Mouse (Mus musculus) limb, embryonic 14.5 days (tissue): Measurements from ENCODE around the gene Olfr187. TPM values are rescaled to one million over a fixed set of nuclear protein-coding genes. Genes with fewer than 3 reads are reported as not detected.

Experiments
- ATAC-seq: fragments of 200-750 bp; cut with Nextera tagmentation; 2 replicates; pipeline ENCODE4 v1.8.0; 2017; ENCODE audit warnings: low read depth, moderate number of reproducible peaks, moderate TSS enrichment; ENCODE audit not compliant: low FRiP score
- DNase-seq: peaks from one replicate; pipeline ENCODE4 v3.0.0-alpha.2; 2015; ENCODE audit warnings: low spot score
- H3K27ac ChIP-seq: fragments of 300-500 bp; sonication (generic); replicated peaks from 2 replicates; pipeline ENCODE4 v1.5.1; 2014; ENCODE audit warnings: low read depth, mild to moderate bottlenecking, low read length, moderate library complexity, mixed read lengths
- H3K27me3 ChIP-seq: fragments of 300-500 bp; sonication (generic); 2 replicates; pipeline ENCODE4 v1.6.1; 2014; ENCODE audit warnings: low read length, mixed read lengths; ENCODE audit not compliant: control insufficient read depth, insufficient read depth
- H3K36me3 ChIP-seq: fragments of 300-500 bp; sonication (generic); 2 replicates; pipeline ENCODE4 v1.6.1; 2014; ENCODE audit warnings: mild to moderate bottlenecking, low read length, moderate library complexity, mixed read lengths; ENCODE audit not compliant: control insufficient read depth, insufficient read depth
- H3K4me1 ChIP-seq: fragments of 300-500 bp; sonication (generic); 2 replicates; pipeline ENCODE4 v1.6.1; 2014; ENCODE audit warnings: antibody characterized with exemption, low read length, mixed read lengths; ENCODE audit not compliant: control insufficient read depth, insufficient read depth
- H3K4me2 ChIP-seq: fragments of 300-500 bp; sonication (generic); replicated peaks from 2 replicates; pipeline ENCODE4 v1.6.1; 2014; ENCODE audit warnings: low read depth, mild to moderate bottlenecking, low read length, moderate library complexity; ENCODE audit not compliant: severe bottlenecking
- H3K4me3 ChIP-seq: fragments of 300-500 bp; sonication (generic); replicated peaks from 2 replicates; pipeline ENCODE4 v1.5.1; 2014; ENCODE audit warnings: low read length
- H3K9ac ChIP-seq: fragments of 300-500 bp; sonication (generic); 2 replicates; pipeline ENCODE4 v1.6.1; 2014; ENCODE audit warnings: mild to moderate bottlenecking, low read depth, low read length, moderate library complexity; ENCODE audit not compliant: severe bottlenecking
- H3K9me3 ChIP-seq: fragments of 300-500 bp; sonication (generic); 2 replicates; pipeline ENCODE4 v1.6.1; 2016; ENCODE audit warnings: low read length; ENCODE audit not compliant: control insufficient read depth
- POLR2A ChIP-seq: fragments of 200-500 bp; IDR thresholded peaks from 2 replicates; pipeline ENCODE4 v1.8.0; 2012; ENCODE audit warnings: inconsistent platforms, mild to moderate bottlenecking, moderate library complexity, borderline replicate concordance; ENCODE audit not compliant: insufficient read depth, insufficient read length; ENCODE audit errors: extremely low read depth
- WGBS: fragments of 180-500 bp; shearing (Covaris S2); extraction: QIAGEN DNeasy Blood & Tissue Kit; methylation state at CpG from one replicate; pipeline ENCODE4 v1.1.7; 2014; 5-methylcytosine and 5-hydroxymethylcytosine counted together
- polyA plus RNA-seq, 2 experiments: library from polyadenylated mRNA; depleted of rRNA in 1 of 2; stranded (reverse) in 1 of 2; unstranded in 1 of 2; fragments of >200 nt; fragmentation: Nextera tagmentation in 1 of 2; extraction: Ambion mirVana in 1 of 2; gene quantifications; 2 replicates each; pipeline versions ENCODE4 v1.2.1 to v1.2.3; 2012 to 2014

The Olfr187 gene
- polyA plus RNA-seq, 2 experiments: not detected

- no peak for TF ChIP-seq POLR2A
- 83% methylated on average over 1 of the region's 1 CpGs for WGBS
- no peaks in the 10 kb centered on the region for H3K9me3 ChIP-seq
- no peak overlapping the region for H3K4me2 ChIP-seq
- no peaks in the 10 kb centered on the region for H3K27me3 ChIP-seq
- DNase-seq (no peak), ATAC-seq (no peak)
- H3K4me3 ChIP-seq: no peak overlapping the region
- H3K9ac ChIP-seq: no peak overlapping the region
- no peaks in the 10 kb centered on the region for H3K4me1 ChIP-seq
- H3K27ac ChIP-seq: no peak overlapping the region
- no peaks in the 10 kb centered on the region for H3K36me3 ChIP-seq
Observed at GRCm38 (mm10) chr16:59048860-59049259, 9.3 kb upstream of the Olfr187 start.

- Histone ChIP-seq H3K36me3 (no peaks in the 10 kb centered on the region), H3K9ac (no peak overlapping the region), H3K27ac (no peak overlapping the region), H3K4me2 (no peak overlapping the region), H3K9me3 (no peaks in the 10 kb centered on the region), H3K27me3 (no peaks in the 10 kb centered on the region), H3K4me3 (no peak overlapping the region), H3K4me1 (no peaks in the 10 kb centered on the region)
- no peak for ATAC-seq
- TF ChIP-seq POLR2A: no peak
- DNase-seq: no peak
- 66% methylated on average over 4 of the region's 4 CpGs for WGBS
Observed at GRCm38 (mm10) chr16:59047579-59047978, 8.0 kb upstream of the Olfr187 start.

- no peak for ATAC-seq
- H3K9ac ChIP-seq: no peak overlapping the region
- no peaks in the 10 kb centered on the region for H3K9me3 ChIP-seq
- no peaks in the 10 kb centered on the region for H3K36me3 ChIP-seq
- H3K27ac ChIP-seq: no peak overlapping the region
- TF ChIP-seq POLR2A: no peak
- H3K4me1 ChIP-seq: no peaks in the 10 kb centered on the region
- H3K4me3 ChIP-seq: no peak overlapping the region
- WGBS: 85% methylated on average over 3 of the region's 3 CpGs
- DNase-seq: no peak
- no peaks in the 10 kb centered on the region for H3K27me3 ChIP-seq
- no peak overlapping the region for H3K4me2 ChIP-seq
Observed at GRCm38 (mm10) chr16:59045835-59046234, 6.3 kb upstream of the Olfr187 start.

DNA sequence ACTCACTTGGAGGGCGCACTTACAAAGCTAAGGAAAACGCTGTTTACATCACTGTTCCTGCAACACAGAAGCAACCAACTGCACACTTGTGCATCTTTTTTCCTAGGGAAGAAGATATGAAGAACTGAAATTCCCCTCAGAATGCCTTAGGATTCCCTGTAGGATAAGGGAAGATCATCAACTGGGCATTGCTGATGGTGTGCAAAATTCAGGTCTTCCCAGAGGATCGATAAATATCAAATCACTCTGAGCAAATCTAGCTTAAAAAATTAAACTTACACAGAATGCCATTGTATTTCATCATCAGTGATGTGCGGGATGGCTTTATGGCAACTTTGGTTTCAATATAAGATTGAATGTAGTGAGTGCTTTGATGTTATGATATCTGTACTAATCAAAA is 9.4 kb downstream of the Olfr187 start, which contains the start of gene Olfr186:
Gene Olfr186, minus strand, starts transcription at position 101 of the 400 bp plus-strand sequence.
- Histone ChIP-seq H3K36me3 (no peaks in the 10 kb centered on the region), H3K4me1 (no peaks in the 10 kb centered on the region), H3K4me2 (no peak within 1 kb of the TSS), H3K4me3 (no peak within 1 kb of the TSS), H3K27ac (no peak within 1 kb of the TSS), H3K9me3 (no peaks in the 10 kb centered on the region), H3K9ac (no peak within 1 kb of the TSS), H3K27me3 (no peaks in the 10 kb centered on the region)
- no peak for ATAC-seq
- DNase-seq: no peak
- WGBS: 93% methylated on average over 4 of the region's 4 CpGs
- TF ChIP-seq POLR2A: no peak

DNA sequence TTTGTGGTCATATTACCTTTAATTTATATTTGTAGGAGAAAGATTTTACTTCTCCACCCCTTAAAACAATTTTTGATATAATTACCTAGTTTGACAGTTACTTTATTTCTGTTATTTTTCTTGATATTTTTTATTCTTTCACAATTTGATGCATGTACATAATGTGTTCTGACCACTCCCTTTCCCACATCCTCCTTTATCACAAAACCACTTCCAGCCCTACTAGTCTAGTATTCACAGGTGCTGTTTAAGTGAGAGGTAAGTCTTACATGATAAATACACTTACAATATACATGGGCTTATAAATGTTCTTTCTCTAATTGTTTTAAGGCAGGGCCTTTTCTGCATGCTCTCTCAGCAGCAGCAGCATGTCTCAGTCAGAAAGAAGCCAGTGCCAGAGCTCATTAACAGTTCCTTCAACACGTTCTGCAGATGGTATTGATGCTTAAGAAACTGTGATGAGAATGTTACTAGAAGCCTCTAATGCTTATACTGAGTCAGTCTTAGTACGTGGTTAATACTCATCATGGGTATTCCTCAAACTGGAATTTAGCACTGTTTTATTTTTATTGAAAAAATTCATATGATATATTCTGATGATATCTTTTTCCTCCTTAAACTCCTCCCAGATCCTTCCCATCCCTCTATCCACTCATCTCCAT is 26.1 kb downstream of the Olfr187 start:
- Histone ChIP-seq H3K27ac (no peak overlapping the region), H3K9me3 (no peaks in the 10 kb centered on the region), H3K9ac (no peak overlapping the region), H3K27me3 (no peaks in the 10 kb centered on the region), H3K4me3 (no peak overlapping the region), H3K4me2 (no peak overlapping the region), H3K4me1 (no peaks in the 10 kb centered on the region), H3K36me3 (no peaks in the 10 kb centered on the region)
- no peak for ATAC-seq
- no peak for DNase-seq
- TF ChIP-seq POLR2A: no peak
- 71% methylated on average over 2 of the region's 2 CpGs for WGBS
